Mouse (Mus musculus) erythroblast, embryonic 14.5 days (primary cell): ENCODE measurements around the gene Gm9736. TPM values are rescaled to one million over a fixed set of nuclear protein-coding genes. Genes with fewer than 3 reads are reported as not detected.
"Not testable (repeated sequence)": the region's sequence is repeated elsewhere in the genome, so short reads cannot be mapped to it uniquely, and the experiment has no call there.

Experiments
- H3K27me3 ChIP-seq: 2 replicates; pipeline ENCODE4 v1.6.1; 2012; ENCODE audit warnings: inconsistent platforms; ENCODE audit not compliant: control insufficient read depth
- H3K36me3 ChIP-seq: 2 replicates; pipeline ENCODE4 v1.6.1; 2012; ENCODE audit warnings: mild to moderate bottlenecking, inconsistent platforms; ENCODE audit not compliant: control insufficient read depth
- H3K4me1 ChIP-seq: 2 replicates; pipeline ENCODE4 v1.6.1; 2012; ENCODE audit warnings: inconsistent platforms; ENCODE audit not compliant: control insufficient read depth
- H3K4me3 ChIP-seq: replicated peaks from 2 replicates; pipeline ENCODE3; 2012; ENCODE audit warnings: moderate library complexity, mild to moderate bottlenecking, inconsistent platforms
- H3K9me3 ChIP-seq: 2 replicates; pipeline ENCODE4 v1.6.1; 2012; ENCODE audit warnings: low read length, inconsistent platforms, mixed read lengths; ENCODE audit not compliant: control insufficient read depth
- GATA1 ChIP-seq: IDR thresholded peaks from 2 replicates; pipeline ENCODE4 v1.6.1; 2012; ENCODE audit warnings: low read length, inconsistent platforms, mixed read lengths
- TAL1 ChIP-seq: IDR thresholded peaks from 3 replicates; pipeline ENCODE4 v1.6.1; 2012; ENCODE audit warnings: low read length, inconsistent platforms, mixed read lengths
- polyA plus RNA-seq: library from polyadenylated mRNA; stranded (reverse); fragments of >175 nt; gene quantifications from 2 replicates; pipeline ENCODE4 v1.2.3, GENCODE M21; 2012

The Gm9736 gene
- not detected in 2 replicates for polyA plus RNA-seq

DNA sequence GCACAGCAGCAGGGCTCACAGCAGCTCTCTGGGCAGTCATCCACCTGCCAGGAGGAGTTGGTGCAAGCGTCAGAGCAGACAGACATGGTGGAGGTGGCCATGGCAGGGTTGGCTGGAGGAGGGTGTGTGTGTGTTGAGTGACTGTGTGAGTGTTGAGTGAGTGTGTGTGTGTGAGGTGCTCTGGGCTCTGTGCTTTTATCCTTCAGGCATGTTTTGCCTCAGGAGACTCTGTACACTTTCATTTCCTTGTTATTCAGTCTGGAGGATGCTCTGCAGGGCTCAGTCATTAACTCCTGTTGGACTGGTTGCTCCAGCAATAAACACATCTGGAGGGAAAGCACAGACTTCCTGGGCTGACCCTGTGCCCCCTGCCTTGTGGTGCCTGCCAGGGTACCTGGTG lies at the start of gene Gm9736:
Gm9736 (minus strand) TSS at position 101 of the 400 bp plus-strand sequence.
- H3K36me3 ChIP-seq, H3K4me1 ChIP-seq, H3K27me3 ChIP-seq, H3K4me3 ChIP-seq: not testable (repeated sequence)
- peaks cover 16% of the 10 kb centered on the region for H3K9me3 ChIP-seq

DNA sequence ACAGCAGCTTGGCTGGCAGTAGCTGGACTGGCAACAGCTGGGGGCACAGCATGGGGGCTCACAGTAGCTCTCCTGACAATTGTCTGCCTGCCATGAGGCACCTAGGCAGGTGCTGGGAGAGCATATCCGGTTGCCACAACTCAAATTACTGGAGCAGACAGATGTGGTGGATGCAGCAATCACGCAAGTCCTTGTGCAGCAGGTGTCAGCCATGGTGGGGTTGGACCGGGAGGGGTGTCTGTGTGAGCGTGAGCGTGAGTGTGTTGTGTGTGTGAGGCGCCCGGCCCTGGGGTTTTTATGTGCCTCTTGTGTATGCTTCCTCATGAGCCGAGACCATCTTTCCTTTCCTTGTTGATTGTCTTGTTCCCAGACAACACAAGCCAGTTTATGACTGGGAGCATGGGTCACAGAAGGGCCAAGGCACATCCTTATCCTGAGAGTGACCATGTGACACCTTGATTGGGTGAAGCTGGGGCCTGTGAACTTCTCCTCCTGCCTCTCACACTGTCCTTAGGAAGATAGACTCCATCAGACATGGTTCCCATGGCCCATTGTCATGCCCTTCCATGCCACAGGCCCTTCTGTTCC lies 47.9 kb upstream of the Gm9736 start, which contains the start of gene Gm19668:
Gm19668 (minus strand) TSS at position 213 of the 588 bp plus-strand sequence.
- no peaks in the 10 kb centered on the region for H3K9me3 ChIP-seq
- no peak within 1 kb of the TSS for H3K4me3 ChIP-seq
- no peaks in the 10 kb centered on the region for H3K4me1 ChIP-seq
- H3K27me3 ChIP-seq: no peaks in the 10 kb centered on the region
- no peaks in the 10 kb centered on the region for H3K36me3 ChIP-seq
- TF ChIP-seq TAL1: no peak
- TF ChIP-seq GATA1: no peak

DNA sequence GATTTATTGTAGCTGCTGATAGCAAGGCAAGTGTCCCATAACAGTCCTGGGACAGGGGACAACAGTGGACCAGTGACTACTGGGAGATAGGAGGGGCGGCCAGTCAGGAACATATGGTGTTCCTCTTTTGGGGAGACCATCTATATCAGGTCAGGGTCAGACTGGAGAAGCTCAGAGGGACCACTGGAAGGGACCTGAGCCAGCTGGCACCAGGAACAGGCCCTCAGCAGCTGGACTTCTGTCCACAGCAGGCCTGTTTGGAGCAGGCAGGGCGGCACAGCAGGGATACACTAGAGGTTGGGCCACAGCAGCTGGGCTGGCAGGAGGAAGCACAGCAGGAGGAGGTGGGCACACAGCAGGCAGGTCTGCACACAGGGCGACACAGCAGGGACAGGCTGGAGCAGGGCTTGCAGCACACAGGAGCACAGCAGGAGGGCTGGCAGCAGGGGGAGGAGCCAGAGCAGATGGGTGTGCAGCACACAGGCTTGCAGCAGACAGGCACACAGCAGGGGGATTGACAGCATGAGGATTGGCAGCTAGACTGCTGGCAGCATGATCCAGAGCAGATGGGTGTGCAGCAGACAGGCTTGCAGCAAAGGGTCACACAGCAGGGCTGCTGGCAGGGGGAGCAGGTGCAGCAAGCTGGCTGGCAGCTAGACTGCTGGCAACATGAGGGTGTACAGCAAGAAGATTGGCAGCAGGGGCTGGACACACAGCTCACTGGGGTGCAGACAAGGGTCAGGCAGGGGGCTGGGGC lies 47.2 kb upstream of the Gm9736 start:
- not testable (repeated sequence) for H3K27me3 ChIP-seq, H3K4me3 ChIP-seq, H3K4me1 ChIP-seq, H3K9me3 ChIP-seq, H3K36me3 ChIP-seq

DNA sequence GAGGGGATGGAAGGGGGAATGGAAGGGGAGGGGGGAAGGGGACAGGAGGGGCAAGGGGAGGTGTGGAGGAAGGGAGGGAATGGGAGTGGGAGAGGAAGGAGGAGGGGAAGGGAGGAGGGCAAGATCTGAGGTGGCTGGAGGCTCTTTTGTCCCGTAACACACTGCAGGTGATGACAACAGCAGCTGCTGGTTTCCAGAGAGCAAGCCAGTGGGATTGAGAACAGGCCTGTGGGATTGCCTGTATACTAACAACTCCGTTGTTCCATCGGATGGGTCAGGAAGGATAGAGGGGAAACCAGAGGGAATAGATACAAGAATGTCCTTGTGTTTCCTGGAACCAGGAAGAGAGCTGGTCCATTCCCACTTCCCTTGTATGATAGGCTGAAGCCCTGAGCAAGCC lies 46.5 kb upstream of the Gm9736 start:
- no peaks in the 10 kb centered on the region for H3K9me3 ChIP-seq
- no peaks in the 10 kb centered on the region for H3K4me1 ChIP-seq
- H3K4me3 ChIP-seq: no peak overlapping the region
- H3K27me3 ChIP-seq: no peaks in the 10 kb centered on the region
- no peak for TF ChIP-seq TAL1
- no peak for TF ChIP-seq GATA1
- no peaks in the 10 kb centered on the region for H3K36me3 ChIP-seq

DNA sequence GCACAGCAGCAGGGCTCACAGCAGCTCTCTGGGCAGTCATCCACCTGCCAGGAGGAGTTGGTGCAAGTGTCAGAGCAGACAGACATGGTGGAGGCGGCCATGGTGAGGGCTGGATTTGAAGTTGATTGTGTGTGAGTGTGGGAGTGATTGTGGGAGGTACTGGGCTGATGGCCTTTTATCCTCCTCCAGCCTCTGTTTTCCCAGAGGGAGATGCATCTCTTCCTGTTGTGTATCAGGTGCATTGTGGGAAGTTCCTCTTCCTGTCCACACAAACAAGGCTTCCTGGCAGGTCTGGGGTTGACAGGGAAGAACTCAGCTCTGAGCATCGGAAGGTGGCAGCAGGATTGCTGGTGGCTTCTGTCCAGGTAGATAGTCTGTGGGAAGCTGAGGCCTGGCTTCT lies 43.8 kb upstream of the Gm9736 start, which contains the start of gene Gm9639:
Gm9639 (minus strand) TSS at position 101 of the 400 bp plus-strand sequence.
- H3K4me1 ChIP-seq: no peaks in the 10 kb centered on the region
- no peaks in the 10 kb centered on the region for H3K27me3 ChIP-seq
- no peak within 1 kb of the TSS for H3K4me3 ChIP-seq
- H3K9me3 ChIP-seq: no peaks in the 10 kb centered on the region
- H3K36me3 ChIP-seq: no peaks in the 10 kb centered on the region
- TF ChIP-seq GATA1 (no peak), TAL1 (no peak)

DNA sequence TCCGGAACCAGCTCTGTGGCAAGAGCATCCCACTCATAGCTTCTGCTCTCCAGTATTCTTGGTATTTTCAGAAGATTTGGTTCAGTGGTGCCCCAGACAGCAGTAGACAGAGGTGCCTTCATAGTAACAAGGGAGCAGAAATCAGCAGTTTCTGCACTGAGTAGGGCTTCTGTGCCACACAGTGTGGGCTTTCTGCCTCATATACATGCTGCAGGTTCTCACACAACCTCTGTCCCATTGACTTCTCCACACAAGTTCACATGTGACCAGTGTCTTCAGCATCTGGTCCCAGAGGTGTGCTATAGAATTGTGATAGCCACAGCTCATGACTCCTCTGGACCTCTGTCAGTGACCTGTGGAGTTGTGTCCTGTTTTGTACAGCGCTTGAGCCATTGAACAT lies 37.5 kb upstream of the Gm9736 start:
- no peaks in the 10 kb centered on the region for H3K27me3 ChIP-seq
- no peak overlapping the region for H3K4me3 ChIP-seq
- no peaks in the 10 kb centered on the region for H3K9me3 ChIP-seq
- no peaks in the 10 kb centered on the region for H3K36me3 ChIP-seq
- H3K4me1 ChIP-seq: no peaks in the 10 kb centered on the region
- TF ChIP-seq GATA1 (no peak), TAL1 (no peak)

DNA sequence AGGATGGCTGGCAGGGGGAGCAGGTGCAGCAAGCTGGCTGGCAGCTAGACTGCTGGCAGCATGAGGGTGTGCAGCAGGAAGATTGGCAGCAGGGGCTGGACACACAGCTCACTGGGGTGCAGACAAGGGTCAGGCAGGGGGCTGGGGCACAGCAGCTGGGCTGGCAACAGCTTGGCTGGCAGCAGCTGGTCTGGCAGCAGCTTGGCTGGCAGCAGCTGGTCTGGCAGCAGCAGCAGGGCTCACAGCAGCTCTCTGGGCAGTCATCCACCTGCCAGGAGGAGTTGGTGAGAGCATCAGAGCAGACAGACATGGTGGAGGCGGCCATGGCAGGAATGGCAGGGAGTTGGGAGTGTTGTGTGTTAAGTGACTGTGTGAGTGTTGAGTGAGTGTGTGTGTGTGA lies 36.7 kb upstream of the Gm9736 start, which contains the start of gene Gm7137:
Gm7137 (minus strand) TSS at position 325 of the 400 bp plus-strand sequence.
- H3K4me3 ChIP-seq, H3K36me3 ChIP-seq, H3K4me1 ChIP-seq, H3K9me3 ChIP-seq, H3K27me3 ChIP-seq: not testable (repeated sequence)

DNA sequence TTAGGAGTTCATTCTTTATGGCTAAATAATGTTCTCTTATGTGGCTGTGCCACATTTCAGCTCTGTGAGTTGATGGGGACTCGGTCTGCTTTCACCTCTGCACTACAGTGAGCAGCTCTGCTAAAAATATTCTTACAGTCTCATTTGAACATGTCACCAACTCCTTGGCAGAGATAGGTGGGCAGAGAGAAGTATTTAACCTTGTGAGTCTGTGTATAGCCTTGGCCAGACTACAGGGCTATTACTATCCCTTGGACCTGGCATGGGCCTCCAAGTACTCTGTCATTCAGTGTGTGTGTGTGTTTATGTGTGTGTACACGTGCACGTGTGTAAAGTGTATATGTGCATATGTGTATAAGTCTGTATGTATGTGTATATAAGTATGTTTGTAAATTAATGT lies 32.2 kb upstream of the Gm9736 start:
- not testable (repeated sequence) for H3K36me3 ChIP-seq, H3K4me3 ChIP-seq, H3K27me3 ChIP-seq, H3K4me1 ChIP-seq, H3K9me3 ChIP-seq

DNA sequence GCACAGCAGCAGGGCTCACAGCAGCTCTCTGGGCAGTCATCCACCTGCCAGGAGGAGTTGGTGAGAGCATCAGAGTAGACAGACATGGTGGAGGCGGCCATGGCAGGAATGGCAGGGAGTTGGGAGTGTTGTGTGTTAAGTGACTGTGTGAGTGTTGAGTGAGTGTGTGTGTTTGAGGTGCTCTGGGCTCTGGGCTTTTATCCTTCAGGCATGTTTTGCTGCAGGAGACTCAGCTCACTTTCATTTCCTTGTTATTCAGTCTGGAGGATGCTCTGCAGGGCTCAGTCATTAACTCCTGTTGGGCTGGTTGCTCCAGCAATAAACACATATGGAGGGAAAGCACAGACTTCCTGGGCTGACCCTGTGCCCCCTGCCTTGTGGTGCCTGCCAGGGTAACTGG lies 31.3 kb upstream of the Gm9736 start, which contains the start of gene Gm3250:
Gm3250 (minus strand) TSS at position 101 of the 400 bp plus-strand sequence.
- H3K4me1 ChIP-seq, H3K4me3 ChIP-seq, H3K9me3 ChIP-seq, H3K27me3 ChIP-seq, H3K36me3 ChIP-seq: not testable (repeated sequence)

DNA sequence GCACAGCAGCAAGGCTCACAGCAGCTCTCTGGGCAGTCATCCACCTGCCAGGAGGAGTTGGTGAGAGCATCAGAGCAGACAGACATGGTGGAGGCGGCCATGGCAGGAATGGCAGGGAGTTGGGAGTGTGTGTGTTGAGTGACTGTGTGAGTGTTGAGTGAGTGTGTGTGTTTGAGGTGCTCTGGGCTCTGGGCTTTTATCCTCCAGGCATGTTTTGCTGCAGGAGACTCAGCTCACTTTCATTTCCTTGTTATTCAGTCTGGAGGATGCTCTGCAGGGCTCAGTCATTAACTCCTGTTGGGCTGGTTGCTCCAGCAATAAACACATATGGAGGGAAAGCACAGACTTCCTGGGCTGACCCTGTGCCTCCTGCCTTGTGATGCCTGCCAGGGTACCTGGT lies 25.7 kb upstream of the Gm9736 start, which contains the start of gene Gm7138:
Gm7138 (minus strand) TSS at position 101 of the 400 bp plus-strand sequence.
- not testable (repeated sequence) for H3K4me3 ChIP-seq, H3K9me3 ChIP-seq, H3K27me3 ChIP-seq, H3K36me3 ChIP-seq, H3K4me1 ChIP-seq

DNA sequence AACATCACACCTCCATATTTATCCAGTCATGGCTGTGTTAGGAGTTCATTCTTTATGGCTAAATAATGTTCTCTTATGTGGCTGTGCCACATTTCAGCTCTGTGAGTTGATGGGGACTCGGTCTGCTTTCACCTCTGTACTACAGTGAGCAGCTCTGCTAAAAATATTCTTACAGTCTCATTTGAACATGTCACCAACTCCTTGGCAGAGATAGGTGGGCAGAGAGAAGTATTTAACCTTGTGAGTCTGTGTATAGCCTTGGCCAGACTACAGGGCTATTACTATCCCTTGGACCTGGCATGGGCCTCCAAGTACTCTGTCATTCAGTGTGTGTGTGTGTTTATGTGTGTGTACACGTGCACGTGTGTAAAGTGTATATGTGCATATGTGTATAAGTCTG lies 21.0 kb upstream of the Gm9736 start:
- not testable (repeated sequence) for H3K4me1 ChIP-seq, H3K27me3 ChIP-seq, H3K4me3 ChIP-seq, H3K9me3 ChIP-seq, H3K36me3 ChIP-seq

DNA sequence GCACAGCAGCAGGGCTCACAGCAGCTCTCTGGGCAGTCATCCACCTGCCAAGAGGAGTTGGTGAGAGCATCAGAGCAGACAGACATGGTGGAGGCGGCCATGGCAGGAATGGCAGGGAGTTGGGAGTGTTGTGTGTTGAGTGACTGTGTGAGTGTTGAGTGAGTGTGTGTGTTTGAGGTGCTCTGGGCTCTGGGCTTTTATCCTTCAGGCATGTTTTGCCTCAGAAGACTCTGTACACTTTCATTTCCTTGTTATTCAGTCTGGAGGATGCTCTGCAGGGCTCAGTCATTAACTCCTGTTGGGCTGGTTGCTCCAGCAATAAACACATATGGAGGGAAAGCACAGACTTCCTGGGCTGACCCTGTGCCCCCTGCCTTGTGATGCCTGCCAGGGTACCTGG lies 20.1 kb upstream of the Gm9736 start, which contains the start of gene Gm3238:
Gm3238 (minus strand) TSS at position 101 of the 400 bp plus-strand sequence.
- H3K4me1 ChIP-seq, H3K9me3 ChIP-seq, H3K36me3 ChIP-seq, H3K4me3 ChIP-seq, H3K27me3 ChIP-seq: not testable (repeated sequence)
